9 mouse cellular contexts compared by ENCODE assay signal in the genomic region with DNA sequence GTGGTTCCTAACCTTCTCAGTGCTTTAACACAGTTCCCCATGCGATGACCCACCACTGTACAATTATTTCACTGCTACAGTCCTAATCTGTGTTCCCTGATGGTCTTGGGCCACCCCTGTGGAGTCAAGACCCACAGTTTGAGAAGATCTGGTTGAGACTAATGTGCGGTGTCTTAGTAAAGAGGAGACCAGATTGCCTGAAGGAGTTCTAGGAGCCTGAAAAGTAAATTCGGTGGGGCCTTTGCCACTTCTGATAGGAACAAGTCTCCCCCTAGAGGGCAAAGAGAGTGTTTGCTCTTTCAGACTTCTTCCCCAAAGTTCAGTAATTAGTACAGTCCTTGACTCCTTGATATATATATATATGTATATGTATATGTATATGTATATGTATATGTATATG. TPM values are rescaled to one million over a fixed set of nuclear protein-coding genes. Genes with fewer than 3 reads are reported as not detected.
DNase-seq lines count a peak whose midpoint lies in the region; TF ChIP-seq lines count a peak whose summit lies in the region.
"Had no signal": no experiment of that assay in that cellular context is flagged by ENCODE, and none has a peak within 500 bp of the region (broad histone marks: within the 10 kb centered on the region; RNA-seq: fewer than 3 reads in every experiment).

No protein-coding gene starts in this region.

- no peak for DNase-seq in left cerebral cortex, adult 2 months (ENCODE audit: extremely low spot score in 1 of 2, low spot score in 2 of 2)
- no peak for DNase-seq in left cerebral cortex, adult 8-10 months (ENCODE audit: low spot score in 2 of 2)
- DNase-seq in adipocyte (ENCODE audit: low spot score), result peak; percentile 75
- DNase-seq in induced T-regulatory cell, adult 2 months (ENCODE audit: low read depth), result peak; percentile 76
- DNase-seq in thymus, postnatal 25 days, result peak; percentile 15
- DNase-seq in testis, postnatal 10 days (ENCODE audit: low spot score), result no peak

- H3K4me3 ChIP-seq in left cerebral cortex, adult 2 months, result no peak overlapping the region
- H3K4me3 ChIP-seq in ES-Bruce4 (ENCODE audit: low read depth, low read length), result no peak overlapping the region
- H3K4me3 ChIP-seq: hindbrain, embryonic 15.5 days; stomach, embryonic 15.5 days had no signal

- H3K36me3 ChIP-seq in ES-Bruce4 (ENCODE audit: control insufficient read depth, insufficient read depth, low read length, poor library complexity, severe bottlenecking), result no peaks in the 10 kb centered on the region
- H3K36me3 ChIP-seq: hindbrain, embryonic 15.5 days; stomach, embryonic 15.5 days had no signal

- intact Hi-C loops in left cerebral cortex, adult 2 months (cut with DNase I), result loop anchor here (2.0 kb wide), 1 partner anchor 61 kb away; a partner anchor contains a TSS

- H3K27ac ChIP-seq in left cerebral cortex, adult 2 months, result peak overlapping the region; percentile 48; the same call in 1 of the 2 replicates
- H3K27ac ChIP-seq in ES-Bruce4 (ENCODE audit: insufficient read depth, low read length), result peak overlapping the region; percentile 44; the same call in 1 of the 2 replicates
- H3K27ac ChIP-seq: hindbrain, embryonic 15.5 days; stomach, embryonic 15.5 days had no signal

- no peaks in the 10 kb centered on the region for H3K9me3 ChIP-seq in ES-Bruce4 (replicated peaks; ENCODE audit: control insufficient read depth, insufficient read depth, low read length, poor library complexity, severe bottlenecking)
- H3K9me3 ChIP-seq: hindbrain, embryonic 15.5 days; stomach, embryonic 15.5 days had no signal

- H3K9ac ChIP-seq in ES-Bruce4 (ENCODE audit: low read depth, poor library complexity, severe bottlenecking), result peak overlapping the region; percentile 28; the same call in 1 of the 2 replicates
- H3K9ac ChIP-seq: hindbrain, embryonic 15.5 days; stomach, embryonic 15.5 days had no signal

- peaks cover 2% of the 10 kb centered on the region for H3K4me1 ChIP-seq in ES-Bruce4 (ENCODE audit: control insufficient read depth, insufficient read depth, low read length)
- H3K4me1 ChIP-seq: hindbrain, embryonic 15.5 days; stomach, embryonic 15.5 days had no signal

- H3K27me3 ChIP-seq in ES-Bruce4 (ENCODE audit: control insufficient read depth, insufficient read depth, low read length, poor library complexity, severe bottlenecking), result no peaks in the 10 kb centered on the region
- H3K27me3 ChIP-seq: hindbrain, embryonic 15.5 days; stomach, embryonic 15.5 days had no signal

- TF ChIP-seq EP300 in ES-Bruce4 (IDR thresholded peaks at IDR 0.05; ENCODE audit: insufficient read depth, low read depth, low read length), result no peak

- TF ChIP-seq CTCF in left cerebral cortex, adult 2 months (IDR thresholded peaks at IDR 0.05), result peak; percentile 70
- TF ChIP-seq CTCF in ES-Bruce4 (IDR thresholded peaks at IDR 0.05; ENCODE audit: low read depth, low read length), result peak; percentile 12

- no peak for TF ChIP-seq POLR2A in ES-Bruce4 (IDR thresholded peaks at IDR 0.05; ENCODE audit: insufficient read depth, low read length)

RNA-seq across cellular contexts. Expression of a gene that starts 11.8 kb away (rescaled TPM):
- 10 to 100 TPM; 46.2 to 51.8 TPM for total RNA-seq in left cerebral cortex, adult 2 months (2021)
- total RNA-seq in left cerebral cortex, adult 8-10 months (2022), result 10 to 100 TPM; 50.8 to 53.6 (median 51.9) TPM
- polyA plus RNA-seq in ES-Bruce4 (2011; ENCODE audit: insufficient read depth, insufficient read length, low read depth, missing spikeins), result 34.7 and 34.9 TPM in 2 replicates

RNA-seq across cellular contexts. Expression of a gene that starts 13.3 kb away (rescaled TPM):
- total RNA-seq in left cerebral cortex, adult 2 months (2021), result 10 to 100 TPM; 20.6 to 21.8 TPM
- total RNA-seq in left cerebral cortex, adult 8-10 months (2022), result 10 to 100 TPM; 16.5 to 18.5 (median 18.2) TPM
- 0.81 and 1.8 TPM in 2 replicates for polyA plus RNA-seq in ES-Bruce4 (2011; ENCODE audit: insufficient read depth, insufficient read length, low read depth, missing spikeins)

RNA-seq across cellular contexts. Expression of a gene that starts 41.7 kb away (rescaled TPM):
- not detected for total RNA-seq in left cerebral cortex, adult 2 months (2021)
- under 1 TPM in 1 of 4 experiments, not detected in 3; 0.37 TPM for total RNA-seq in left cerebral cortex, adult 8-10 months (2022)
- polyA plus RNA-seq in ES-Bruce4 (2011; ENCODE audit: insufficient read depth, insufficient read length, low read depth, missing spikeins), result not detected in 2 replicates
- polyA plus RNA-seq: hindbrain, embryonic 15.5 days; stomach, embryonic 15.5 days had no signal

Comparison
In these comparisons a context has a peak if more than half of its experiments do, and no peak if none do; other contexts are left out.
1. DNase-seq: peak in adipocyte (single experiment), induced T-regulatory cell, adult 2 months (single experiment) and thymus, postnatal 25 days (single experiment); none in left cerebral cortex, adult 2 months (0 of 2), left cerebral cortex, adult 8-10 months (0 of 2) and testis, postnatal 10 days (single experiment).